Mouse (Mus musculus): ENCODE measurements around the gene Rbpms2. TPM values are rescaled to one million over a fixed set of nuclear protein-coding genes. Genes with fewer than 3 reads are reported as not detected.
"Not testable (repeated sequence)": the region's sequence is repeated elsewhere in the genome, so short reads cannot be mapped to it uniquely, and the experiment has no call there.

The Rbpms2 gene
- total RNA-seq, 1 experiment from 2014 or later, result 51.5 TPM

- DNase-seq, result no peak
Observed at GRCm38 (mm10) chr9:65621196-65621595, 8.3 kb upstream of the Rbpms2 start.

GRCm38 (mm10) chr9:65621666-65622065 lies 7.8 kb upstream of the Rbpms2 start:
- DNase-seq, result no peak

GRCm38 (mm10) chr9:65622826-65623225 lies 6.6 kb upstream of the Rbpms2 start:
- no peak for DNase-seq

GRCm38 (mm10) chr9:65624266-65624665 lies 5.2 kb upstream of the Rbpms2 start:
- DNase-seq, result no peak

GRCm38 (mm10) chr9:65629767-65630630 lies 551 bp downstream of the Rbpms2 start:
- DNase-seq, result peak; percentile 82

- peak; percentile 64 for DNase-seq
Observed at GRCm38 (mm10) chr9:65630631-65631353, 1.3 kb downstream of the Rbpms2 start.

- DNase-seq, result no peak
Observed at GRCm38 (mm10) chr9:65631354-65632021, 2.0 kb downstream of the Rbpms2 start.

- DNase-seq, result no peak
Observed at GRCm38 (mm10) chr9:65635766-65636165, 6.3 kb downstream of the Rbpms2 start.

- DNase-seq, result no peak
Observed at GRCm38 (mm10) chr9:65636926-65637325, 7.5 kb downstream of the Rbpms2 start.

GRCm38 (mm10) chr9:65639065-65639464 lies 9.6 kb downstream of the Rbpms2 start:
- no peak for DNase-seq

GRCm38 (mm10) chr9:65640838-65641410 lies 11.5 kb downstream of the Rbpms2 start:
- no peak for DNase-seq

- no peak for DNase-seq
Observed at GRCm38 (mm10) chr9:65641446-65642052, 12.1 kb downstream of the Rbpms2 start.

- no peak for DNase-seq
Observed at GRCm38 (mm10) chr9:65642546-65642945, 13.1 kb downstream of the Rbpms2 start.

- peak; percentile 40 for DNase-seq
Observed at GRCm38 (mm10) chr9:65644960-65645359, 15.5 kb downstream of the Rbpms2 start.

GRCm38 (mm10) chr9:65645984-65646383 lies 16.5 kb downstream of the Rbpms2 start:
- no peak for DNase-seq

GRCm38 (mm10) chr9:65646782-65647181 lies 17.3 kb downstream of the Rbpms2 start:
- no peak for DNase-seq

GRCm38 (mm10) chr9:65648730-65649129 lies 19.3 kb downstream of the Rbpms2 start:
- DNase-seq, result peak; percentile 28

GRCm38 (mm10) chr9:65649997-65650396 lies 20.5 kb downstream of the Rbpms2 start:
- DNase-seq, result no peak

GRCm38 (mm10) chr9:65651957-65652356 lies 22.5 kb downstream of the Rbpms2 start:
- not testable (repeated sequence) for DNase-seq

GRCm38 (mm10) chr9:65653741-65654140 lies 24.3 kb downstream of the Rbpms2 start:
- DNase-seq, result no peak

- DNase-seq, result no peak
Observed at GRCm38 (mm10) chr9:65654700-65655237, 25.3 kb downstream of the Rbpms2 start.

GRCm38 (mm10) chr9:65655540-65655939 lies 26.1 kb downstream of the Rbpms2 start:
- DNase-seq, result no peak
